Mouse (Mus musculus) intestine, embryonic 16.5 days (tissue): ENCODE results near the gene Gm5767. TPM values are rescaled to one million over a fixed set of nuclear protein-coding genes. Genes with fewer than 3 reads are reported as not detected.
"Not testable (repeated sequence)": the region's sequence is repeated elsewhere in the genome, so short reads cannot be mapped to it uniquely, and the experiment has no call there.

Experiments used
- ATAC-seq: fragments of 200-750 bp; cut with Nextera tagmentation; 2 replicates; pipeline ENCODE4 v1.8.0; 2017; ENCODE audit warnings: moderate TSS enrichment, moderate library complexity
- H3K27ac ChIP-seq: fragments of 300-500 bp; sonication (generic); 2 replicates; pipeline ENCODE4 v1.5.1; 2014; ENCODE audit warnings: mild to moderate bottlenecking, low read length
- H3K27me3 ChIP-seq: fragments of 300-500 bp; sonication (generic); replicated peaks from 2 replicates; pipeline ENCODE4 v1.6.1; 2014; ENCODE audit warnings: low read length, control low read depth, mixed read lengths; ENCODE audit not compliant: control insufficient read depth, insufficient read depth
- H3K36me3 ChIP-seq: fragments of 300-500 bp; sonication (generic); 2 replicates; pipeline ENCODE4 v1.6.1; 2014; ENCODE audit warnings: low read length, control low read depth; ENCODE audit not compliant: control insufficient read depth, insufficient read depth
- H3K4me1 ChIP-seq: fragments of 300-500 bp; sonication (generic); 2 replicates; pipeline ENCODE4 v1.6.1; 2014; ENCODE audit warnings: low read length, control low read depth, mixed read lengths; ENCODE audit not compliant: control insufficient read depth, insufficient read depth
- H3K4me2 ChIP-seq: fragments of 300-500 bp; sonication (generic); 2 replicates; pipeline ENCODE4 v1.6.1; 2014; ENCODE audit warnings: low read depth, low read length, control low read depth
- H3K4me3 ChIP-seq: fragments of 300-500 bp; sonication (generic); 2 replicates; pipeline ENCODE4 v1.5.1; 2014; ENCODE audit warnings: mild to moderate bottlenecking, low read length
- H3K9ac ChIP-seq: fragments of 300-500 bp; sonication (generic); 2 replicates; pipeline ENCODE4 v1.6.1; 2014; ENCODE audit warnings: low read depth, low read length
- H3K9me3 ChIP-seq: fragments of 300-500 bp; sonication (generic); 2 replicates; pipeline ENCODE4 v1.6.1; 2016; ENCODE audit warnings: low read length, control low read depth; ENCODE audit not compliant: control insufficient read depth
- WGBS: fragments of 180-500 bp; shearing (Covaris S2); extraction: QIAGEN DNeasy Blood & Tissue Kit; methylation state at CpG from one replicate; pipeline ENCODE4 v1.1.7; 2014; 5-methylcytosine and 5-hydroxymethylcytosine counted together
- polyA plus RNA-seq: library from polyadenylated mRNA; unstranded; fragments of >200 nt; fragmentation: Nextera tagmentation; extraction: Ambion mirVana; gene quantifications from 2 replicates; pipeline ENCODE4 v1.2.1, GENCODE M21; 2015

The Gm5767 gene
- polyA plus RNA-seq, 1 experiment from 2014 or later = not detected

- Histone ChIP-seq H3K4me2 (no peak overlapping the region), H3K4me3 (no peak overlapping the region), H3K36me3 (peaks cover 15% of the 10 kb centered on the region), H3K9ac (no peak overlapping the region), H3K27me3 (no peaks in the 10 kb centered on the region), H3K9me3 (no peaks in the 10 kb centered on the region), H3K27ac (no peak overlapping the region), H3K4me1 (peaks cover 12% of the 10 kb centered on the region)
- 47% methylated on average over 6 of the region's 6 CpGs for WGBS
- ATAC-seq = no peak
Measured at GRCm38 (mm10) chr16:8716300-8716699, 35.7 kb downstream of the Gm5767 start.

DNA sequence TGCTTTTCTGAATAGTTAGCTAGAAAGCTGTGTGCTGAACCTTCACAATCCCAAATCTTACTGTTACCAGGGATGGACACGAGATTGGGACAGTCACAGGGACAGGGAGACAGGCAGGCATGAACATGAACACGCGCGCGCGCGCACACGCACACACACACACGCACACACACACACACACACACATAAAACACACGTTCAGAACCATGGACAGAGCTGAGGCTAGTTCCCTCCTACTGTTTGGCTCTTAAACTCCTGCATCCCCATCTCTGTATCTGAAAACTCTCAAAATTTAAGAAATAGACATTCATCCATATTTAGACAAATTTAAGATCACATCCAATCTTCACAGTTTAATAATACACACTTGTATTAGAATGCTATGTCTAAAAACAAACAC, 37.2 kb downstream of the Gm5767 start:
- 93% methylated on average over 10 of the region's 10 CpGs for WGBS
- Histone ChIP-seq H3K36me3 (peaks cover 8% of the 10 kb centered on the region; the same call in 1 of the 2 replicates), H3K9ac (no peak overlapping the region), H3K4me1 (peaks cover 12% of the 10 kb centered on the region), H3K27me3 (no peaks in the 10 kb centered on the region), H3K4me2 (no peak overlapping the region), H3K4me3 (no peak overlapping the region), H3K9me3 (no peaks in the 10 kb centered on the region), H3K27ac (no peak overlapping the region)
- no peak for ATAC-seq

GRCm38 (mm10) chr16:8720447-8720846, 39.9 kb downstream of the Gm5767 start:
- ATAC-seq = no peak
- H3K27me3 ChIP-seq = no peaks in the 10 kb centered on the region
- no peak overlapping the region for H3K4me3 ChIP-seq
- 0 out of 2 replicates have a peak, but pooled peaks cover 2% of the 10 kb centered on the region for H3K36me3 ChIP-seq
- H3K27ac ChIP-seq = no peak overlapping the region
- H3K9ac ChIP-seq = no peak overlapping the region
- 90% methylated on average over 4 of the region's 4 CpGs for WGBS
- H3K4me1 ChIP-seq = peaks cover 14% of the 10 kb centered on the region
- H3K4me2 ChIP-seq = no peak overlapping the region
- no peaks in the 10 kb centered on the region for H3K9me3 ChIP-seq

DNA sequence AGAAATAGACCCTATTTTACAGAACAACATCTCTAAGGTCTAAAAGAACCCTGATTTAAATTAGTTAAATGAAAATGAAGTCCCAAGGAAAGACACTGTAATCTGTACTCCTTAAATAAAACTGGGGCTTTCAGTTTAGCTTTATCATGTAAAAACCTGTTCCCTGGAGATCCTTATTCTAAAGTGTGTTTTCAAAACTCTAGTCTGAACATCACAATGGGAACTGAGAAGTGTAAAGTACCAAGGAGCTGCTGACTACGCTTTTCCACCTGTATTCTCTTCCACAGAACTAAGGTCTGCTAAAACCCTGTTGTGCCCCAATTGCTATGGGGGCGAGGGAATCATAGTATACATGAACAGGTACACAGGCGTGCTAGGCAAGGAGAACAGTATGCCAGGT, 43.5 kb downstream of the Gm5767 start:
- Histone ChIP-seq H3K4me1 (peaks cover 9% of the 10 kb centered on the region), H3K36me3 (no peaks in the 10 kb centered on the region), H3K27ac (no peak overlapping the region), H3K9ac (no peak overlapping the region), H3K9me3 (no peaks in the 10 kb centered on the region), H3K4me2 (no peak overlapping the region), H3K4me3 (no peak overlapping the region), H3K27me3 (no peaks in the 10 kb centered on the region)
- no peak for ATAC-seq
- 89% methylated on average over 3 of the region's 3 CpGs for WGBS

GRCm38 (mm10) chr16:8725807-8726206, 45.2 kb downstream of the Gm5767 start:
- Histone ChIP-seq H3K9ac (no peak overlapping the region), H3K4me3 (no peak overlapping the region), H3K27me3 (no peaks in the 10 kb centered on the region), H3K36me3 (no peaks in the 10 kb centered on the region), H3K4me2 (no peak overlapping the region), H3K9me3 (no peaks in the 10 kb centered on the region), H3K4me1 (peaks cover 17% of the 10 kb centered on the region), H3K27ac (no peak overlapping the region)
- 83% methylated on average over 2 of the region's 2 CpGs for WGBS
- no peak for ATAC-seq

- Histone ChIP-seq H3K4me1 (peaks cover 20% of the 10 kb centered on the region), H3K27ac (no peak overlapping the region), H3K27me3 (no peaks in the 10 kb centered on the region), H3K4me2 (no peak overlapping the region), H3K4me3 (no peak overlapping the region), H3K9me3 (no peaks in the 10 kb centered on the region), H3K36me3 (no peaks in the 10 kb centered on the region), H3K9ac (no peak overlapping the region)
- no peak for ATAC-seq
- WGBS = 86% methylated on average over 5 of the region's 5 CpGs
Measured at GRCm38 (mm10) chr16:8728111-8728748, 47.7 kb downstream of the Gm5767 start.

DNA sequence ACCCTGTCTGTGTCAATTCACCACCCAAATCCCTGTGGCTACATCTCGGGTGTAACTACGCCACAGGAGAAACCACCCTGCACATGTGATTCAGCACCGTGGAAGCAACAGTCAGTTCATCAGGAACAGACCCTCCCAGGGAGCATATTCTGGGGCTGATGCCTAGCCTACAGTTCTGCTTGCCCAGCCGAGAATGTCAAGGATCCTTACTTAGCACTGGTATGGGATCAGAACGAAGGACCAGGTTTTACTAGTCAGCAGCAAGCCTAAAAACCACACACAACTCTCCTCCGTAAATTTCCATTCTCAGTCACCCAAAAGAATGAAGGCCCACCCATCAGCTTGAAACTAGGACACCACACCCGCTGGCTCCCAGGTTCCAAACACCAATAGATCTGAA, 51.1 kb downstream of the Gm5767 start:
- no peak for ATAC-seq
- Histone ChIP-seq H3K9ac (no peak overlapping the region), H3K36me3 (no peaks in the 10 kb centered on the region), H3K4me2 (no peak overlapping the region), H3K4me3 (no peak overlapping the region), H3K4me1 (peaks cover 37% of the 10 kb centered on the region), H3K27ac (no peak overlapping the region), H3K9me3 (no peaks in the 10 kb centered on the region), H3K27me3 (no peaks in the 10 kb centered on the region)
- 84% methylated on average over 7 of the region's 7 CpGs for whole genome bisulfite sequencing

- not testable (repeated sequence) for H3K4me2 ChIP-seq, H3K9ac ChIP-seq, H3K27me3 ChIP-seq, H3K27ac ChIP-seq, H3K9me3 ChIP-seq, H3K36me3 ChIP-seq, ATAC-seq, H3K4me3 ChIP-seq
- peaks cover 39% of the 10 kb centered on the region for H3K4me1 ChIP-seq
- WGBS = 86% methylated on average over 3 of the region's 4 CpGs
Measured at GRCm38 (mm10) chr16:8732450-8732849, 51.9 kb downstream of the Gm5767 start.
